Mouse (Mus musculus): ENCODE results near the gene Reln. TPM values are rescaled to one million over a fixed set of nuclear protein-coding genes. Genes with fewer than 3 reads are reported as not detected.
A peak's percentile ranks its signal among the peaks of the same experiment; 100 is the strongest.

The Reln gene
- polyA plus RNA-seq, 1 experiment from 2014 or later, result 2.4 TPM

DNA sequence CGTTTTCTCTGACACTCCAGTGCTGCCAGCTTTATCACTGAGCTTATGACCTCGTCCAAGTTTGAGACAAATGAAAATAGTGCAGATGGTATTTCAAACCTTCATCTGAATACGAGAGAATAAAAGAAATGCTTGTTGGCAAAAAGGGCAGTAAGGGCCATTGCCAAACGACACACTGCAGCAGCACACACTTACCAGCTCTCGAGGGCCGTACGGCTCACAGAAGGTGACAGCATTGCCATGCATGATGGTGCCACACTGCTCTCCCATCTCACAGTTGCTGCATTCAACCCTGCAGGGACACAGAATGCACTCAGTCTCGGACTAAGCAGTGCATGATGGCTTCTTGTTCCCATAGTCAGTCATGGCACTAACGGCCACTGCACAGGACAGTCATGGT is 210.1 kb downstream of the Reln start:
- Histone ChIP-seq H3K9me3 (ENCODE audit: low read length) (no peaks in the 10 kb centered on the region), H3K4me1 (ENCODE audit: insufficient read depth, low read depth, low read length) (no peaks in the 10 kb centered on the region), H3K4me2 (replicated peaks; ENCODE audit: low read depth, low read length) (no peak overlapping the region), H3K9ac (replicated peaks; ENCODE audit: low read depth) (no peak overlapping the region), H3K27me3 (replicated peaks; ENCODE audit: insufficient read depth, low read length) (no peaks in the 10 kb centered on the region), H3K36me3 (ENCODE audit: insufficient read depth, low read length) (no peaks in the 10 kb centered on the region), H3K4me3 (ENCODE audit: low read depth, low read length) (no peak overlapping the region), H3K27ac (ENCODE audit: low read length) (no peak overlapping the region)
- DNase-seq (ENCODE audit: low spot score) (no peak), ATAC-seq (no peak)
- WGBS, result 51% methylated on average over 9 of the region's 9 CpGs
- TF ChIP-seq CTCF (IDR thresholded peaks at IDR 0.05) (no peak), EP300 (IDR thresholded peaks at IDR 0.05) (no peak)

DNA sequence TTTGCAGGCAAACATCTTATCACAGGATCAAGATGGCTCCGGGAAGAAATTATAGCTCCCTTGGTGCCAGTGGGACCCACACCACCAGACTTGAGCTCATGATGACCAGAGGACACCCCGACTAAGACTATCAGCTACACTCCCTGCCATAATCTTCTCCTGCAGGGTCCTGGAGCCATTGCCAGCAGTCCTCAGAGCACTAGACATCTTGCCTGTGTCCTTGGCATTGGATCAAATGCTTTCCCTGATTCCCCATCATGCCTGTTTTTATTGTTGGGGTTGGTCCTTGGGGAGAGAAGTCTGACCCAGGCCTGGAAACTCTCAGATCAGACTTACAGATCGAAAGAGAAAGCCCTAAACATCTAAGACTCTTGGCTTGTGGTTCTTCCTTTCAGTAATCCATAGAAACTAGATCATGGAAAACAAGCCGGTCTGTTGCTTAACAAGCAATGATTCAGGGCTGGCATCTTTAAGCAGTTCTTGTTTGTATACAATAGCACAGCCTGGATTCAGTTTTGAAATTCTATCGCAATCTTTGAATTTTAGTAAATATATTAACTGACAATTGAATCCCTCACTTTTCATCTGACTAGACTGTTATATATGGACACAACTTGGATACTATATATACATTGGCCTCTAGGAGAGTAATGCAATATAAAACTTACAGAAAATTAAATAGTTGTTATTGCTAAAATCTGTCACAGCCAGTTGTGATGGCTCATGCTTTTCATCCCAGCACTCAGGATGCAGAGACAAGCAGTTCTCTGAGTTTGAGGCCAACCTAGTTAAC is 212.6 kb downstream of the Reln start:
- H3K27ac ChIP-seq (ENCODE audit: low read length), result no peak overlapping the region
- no peak overlapping the region for H3K4me3 ChIP-seq (ENCODE audit: low read depth, low read length)
- 63% methylated on average over 5 of the region's 5 CpGs for WGBS
- ATAC-seq (no peak), DNase-seq (ENCODE audit: low spot score) (peak; percentile 44)
- H3K36me3 ChIP-seq (ENCODE audit: insufficient read depth, low read length), result no peaks in the 10 kb centered on the region
- H3K4me1 ChIP-seq (ENCODE audit: insufficient read depth, low read depth, low read length), result no peaks in the 10 kb centered on the region
- no peak overlapping the region for H3K4me2 ChIP-seq (replicated peaks; ENCODE audit: low read depth, low read length)
- H3K27me3 ChIP-seq (replicated peaks; ENCODE audit: insufficient read depth, low read length), result no peaks in the 10 kb centered on the region
- H3K9me3 ChIP-seq (ENCODE audit: low read length), result no peaks in the 10 kb centered on the region
- H3K9ac ChIP-seq (replicated peaks; ENCODE audit: low read depth), result no peak overlapping the region
- no peak for TF ChIP-seq EP300 (IDR thresholded peaks at IDR 0.05)
- TF ChIP-seq CTCF (IDR thresholded peaks at IDR 0.05), result no peak

DNA sequence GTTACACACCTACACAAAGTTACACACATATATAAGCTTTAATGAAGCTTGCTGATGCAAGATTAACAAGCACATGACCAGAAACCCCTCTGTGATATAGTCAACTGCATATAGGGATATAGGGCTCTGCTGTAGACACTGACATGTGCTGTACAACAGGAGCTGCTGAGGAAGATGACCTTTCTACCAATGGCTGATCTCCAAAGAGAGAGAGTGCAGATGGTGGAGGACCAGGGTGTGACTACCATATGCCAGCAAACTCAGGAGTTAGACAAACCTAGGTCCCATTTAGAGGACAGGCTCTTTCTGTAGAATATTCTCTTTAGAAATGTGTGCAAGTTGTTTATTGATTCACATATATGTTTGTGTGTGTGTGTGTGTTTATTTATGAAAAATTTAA is 216.9 kb downstream of the Reln start:
- DNase-seq (ENCODE audit: low spot score), result no peak
- no peaks in the 10 kb centered on the region for H3K36me3 ChIP-seq (ENCODE audit: insufficient read depth, low read length)
- no peak for ATAC-seq
- no peak overlapping the region for H3K27ac ChIP-seq (ENCODE audit: low read length)
- no peak overlapping the region for H3K9ac ChIP-seq (replicated peaks; ENCODE audit: low read depth)
- no peak overlapping the region for H3K4me2 ChIP-seq (replicated peaks; ENCODE audit: low read depth, low read length)
- no peak for TF ChIP-seq CTCF (IDR thresholded peaks at IDR 0.05)
- no peak for TF ChIP-seq EP300 (IDR thresholded peaks at IDR 0.05)
- H3K4me1 ChIP-seq (ENCODE audit: insufficient read depth, low read depth, low read length), result no peaks in the 10 kb centered on the region
- H3K27me3 ChIP-seq (replicated peaks; ENCODE audit: insufficient read depth, low read length), result no peaks in the 10 kb centered on the region
- no peaks in the 10 kb centered on the region for H3K9me3 ChIP-seq (ENCODE audit: low read length)
- no peak overlapping the region for H3K4me3 ChIP-seq (ENCODE audit: low read depth, low read length)

DNA sequence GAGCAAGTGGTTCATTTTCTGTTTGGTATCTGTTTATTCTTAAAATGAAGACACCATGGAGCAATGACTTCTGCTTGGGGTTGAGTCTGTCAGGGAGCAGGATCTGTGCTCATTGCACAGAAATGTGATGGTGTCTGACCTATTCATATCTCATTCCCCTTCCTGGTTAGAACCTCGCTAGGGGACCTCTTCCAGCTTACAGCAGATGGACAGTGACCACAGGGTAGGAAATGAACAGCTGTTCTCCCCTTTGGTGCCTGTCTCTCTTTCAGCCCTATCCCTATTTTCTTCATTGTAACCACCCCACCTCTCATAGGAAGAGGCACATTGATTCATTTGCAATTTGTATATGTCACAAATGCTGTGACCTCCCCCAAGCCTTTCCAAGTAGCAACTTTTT is 225.2 kb downstream of the Reln start:
- TF ChIP-seq EP300 (IDR thresholded peaks at IDR 0.05) (no peak), CTCF (IDR thresholded peaks at IDR 0.05) (no peak)
- WGBS, result 47% methylated on average over 1 of the region's 1 CpGs

DNA sequence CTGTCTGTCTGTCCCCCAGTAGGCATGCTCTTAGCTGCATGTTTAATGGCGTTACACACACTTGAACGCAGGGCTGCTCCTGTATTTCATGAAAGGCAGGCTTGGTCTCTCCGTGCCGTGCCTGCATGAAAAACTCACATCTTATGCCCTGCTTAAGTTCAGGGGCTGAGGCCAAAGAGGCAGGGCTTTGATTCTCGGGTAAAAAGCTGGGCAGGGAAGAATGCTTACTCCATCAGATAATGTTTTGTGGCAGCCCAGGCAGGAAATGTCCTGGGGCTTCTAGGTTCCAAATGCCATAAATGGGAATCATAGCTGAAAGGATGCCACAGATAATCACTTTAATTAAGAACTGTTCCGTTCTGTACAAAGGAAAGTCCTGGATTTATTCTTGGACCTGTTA is 226.0 kb downstream of the Reln start:
- TF ChIP-seq CTCF (IDR thresholded peaks at IDR 0.05) (no peak), EP300 (IDR thresholded peaks at IDR 0.05) (no peak)

More for the DNA sequence above, 225.2 kb downstream of the Reln start:
- no peaks in the 10 kb centered on the region for H3K9me3 ChIP-seq (ENCODE audit: low read length)
- no peaks in the 10 kb centered on the region for H3K36me3 ChIP-seq (ENCODE audit: insufficient read depth, low read length)
- H3K4me2 ChIP-seq (replicated peaks; ENCODE audit: low read depth, low read length), result no peak overlapping the region
- no peak overlapping the region for H3K4me3 ChIP-seq (ENCODE audit: low read depth, low read length)
- ATAC-seq (no peak), DNase-seq (ENCODE audit: low spot score) (no peak)
- H3K27me3 ChIP-seq (replicated peaks; ENCODE audit: insufficient read depth, low read length), result no peaks in the 10 kb centered on the region
- no peak overlapping the region for H3K9ac ChIP-seq (replicated peaks; ENCODE audit: low read depth)
- no peak overlapping the region for H3K27ac ChIP-seq (ENCODE audit: low read length)
- H3K4me1 ChIP-seq (ENCODE audit: insufficient read depth, low read depth, low read length), result no peaks in the 10 kb centered on the region

DNA sequence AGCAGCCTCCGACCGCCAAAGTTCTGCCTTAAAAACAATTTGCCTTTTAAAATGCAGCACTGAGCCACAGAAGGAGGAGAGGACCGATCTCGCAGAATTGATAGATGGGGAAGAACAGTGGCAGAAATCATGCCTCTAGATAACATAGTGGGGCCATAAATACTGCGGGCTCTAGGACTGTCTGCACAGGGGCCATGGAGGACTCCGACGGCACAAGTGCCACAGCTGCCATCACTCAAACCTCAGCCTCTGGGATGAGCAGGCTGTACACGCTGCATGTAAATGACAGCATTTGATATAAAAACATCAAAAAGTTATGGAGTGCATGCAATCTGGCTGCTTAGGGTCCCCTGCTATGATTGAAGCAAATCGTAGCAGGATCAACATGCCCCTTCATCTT is 227.6 kb downstream of the Reln start:
- no peak overlapping the region for H3K27ac ChIP-seq (ENCODE audit: low read length)
- no peak for TF ChIP-seq CTCF (IDR thresholded peaks at IDR 0.05)
- TF ChIP-seq EP300 (IDR thresholded peaks at IDR 0.05), result no peak
- no peaks in the 10 kb centered on the region for H3K4me1 ChIP-seq (ENCODE audit: insufficient read depth, low read depth, low read length)
- H3K27me3 ChIP-seq (replicated peaks; ENCODE audit: insufficient read depth, low read length), result no peaks in the 10 kb centered on the region
- WGBS, result 64% methylated on average over 9 of the region's 9 CpGs
- no peak overlapping the region for H3K4me2 ChIP-seq (replicated peaks; ENCODE audit: low read depth, low read length)
- no peak for DNase-seq (ENCODE audit: low spot score)
- no peak overlapping the region for H3K9ac ChIP-seq (replicated peaks; ENCODE audit: low read depth)
- H3K4me3 ChIP-seq (ENCODE audit: low read depth, low read length), result no peak overlapping the region
- no peaks in the 10 kb centered on the region for H3K9me3 ChIP-seq (ENCODE audit: low read length)
- H3K36me3 ChIP-seq (ENCODE audit: insufficient read depth, low read length), result no peaks in the 10 kb centered on the region
- no peak for ATAC-seq

More for the DNA sequence above, 226.0 kb downstream of the Reln start:
- Histone ChIP-seq H3K36me3 (ENCODE audit: insufficient read depth, low read length) (no peaks in the 10 kb centered on the region), H3K9ac (replicated peaks; ENCODE audit: low read depth) (no peak overlapping the region), H3K4me2 (replicated peaks; ENCODE audit: low read depth, low read length) (no peak overlapping the region), H3K27me3 (replicated peaks; ENCODE audit: insufficient read depth, low read length) (no peaks in the 10 kb centered on the region), H3K4me3 (ENCODE audit: low read depth, low read length) (no peak overlapping the region), H3K27ac (ENCODE audit: low read length) (no peak overlapping the region), H3K4me1 (ENCODE audit: insufficient read depth, low read depth, low read length) (no peaks in the 10 kb centered on the region), H3K9me3 (ENCODE audit: low read length) (no peaks in the 10 kb centered on the region)
- DNase-seq (ENCODE audit: low spot score) (no peak), ATAC-seq (no peak)
- WGBS, result 59% methylated on average over 6 of the region's 6 CpGs
